Mouse (Mus musculus): Measurements from ENCODE around the gene Taf1c.

The Taf1c gene

GRCm38 (mm10) chr8:119622555-119622954 is 17.5 kb upstream of the Taf1c start:
- DNase-seq: no peak

DNA sequence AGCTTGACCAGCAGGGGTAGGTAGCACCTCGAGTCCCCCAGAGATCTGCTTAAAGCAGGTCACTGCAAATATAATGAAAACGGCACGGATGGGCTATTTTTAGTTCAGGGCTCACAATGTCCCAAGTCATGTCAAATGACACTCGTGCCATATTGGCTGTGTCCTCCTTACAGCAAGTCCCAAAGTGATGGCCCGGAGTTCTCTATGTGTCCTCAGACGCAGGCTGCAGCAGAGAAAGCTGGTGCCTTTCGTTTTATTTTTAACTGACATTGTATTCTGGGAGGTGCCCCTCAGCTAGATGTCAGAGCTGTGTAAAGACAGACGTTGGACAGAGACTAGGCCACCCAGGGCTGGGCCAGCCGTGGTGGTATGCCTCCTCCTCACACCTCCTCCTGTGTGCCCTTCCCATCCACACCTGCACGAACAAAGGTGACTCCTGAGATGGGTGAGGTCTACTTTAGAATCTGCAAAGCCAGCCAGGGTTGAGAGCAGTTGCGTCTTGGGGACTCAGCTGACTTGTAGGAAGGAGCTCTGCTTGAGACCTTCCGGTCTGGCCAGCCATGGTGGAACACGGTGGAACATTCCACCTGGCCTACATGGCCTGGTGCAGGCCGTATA is 15.9 kb upstream of the Taf1c start:
- DNase-seq: no peak

GRCm38 (mm10) chr8:119620116-119620840 is 15.3 kb upstream of the Taf1c start:
- no peak for DNase-seq

DNA sequence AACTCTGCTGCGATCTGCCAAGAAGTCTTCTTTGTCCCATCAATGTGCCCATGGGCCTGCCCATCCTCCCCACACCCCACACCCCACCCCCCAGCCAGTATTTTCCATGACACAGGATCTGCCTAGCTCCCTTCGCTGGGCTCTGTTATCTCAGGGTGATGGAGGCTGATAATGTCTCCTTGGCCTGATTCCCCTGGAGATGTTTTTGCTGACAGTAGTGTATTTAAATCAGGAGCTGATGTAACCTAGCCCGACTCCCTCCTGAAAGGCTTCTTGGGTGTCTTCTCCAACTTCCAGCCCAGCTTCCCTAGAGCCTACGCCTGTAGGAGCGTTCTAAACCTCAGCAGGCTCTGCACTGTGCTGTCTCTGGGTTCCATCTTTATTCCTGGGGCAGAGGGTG is 13.9 kb upstream of the Taf1c start:
- no peak for DNase-seq

GRCm38 (mm10) chr8:119617586-119617985 is 12.6 kb upstream of the Taf1c start:
- no peak for DNase-seq

DNA sequence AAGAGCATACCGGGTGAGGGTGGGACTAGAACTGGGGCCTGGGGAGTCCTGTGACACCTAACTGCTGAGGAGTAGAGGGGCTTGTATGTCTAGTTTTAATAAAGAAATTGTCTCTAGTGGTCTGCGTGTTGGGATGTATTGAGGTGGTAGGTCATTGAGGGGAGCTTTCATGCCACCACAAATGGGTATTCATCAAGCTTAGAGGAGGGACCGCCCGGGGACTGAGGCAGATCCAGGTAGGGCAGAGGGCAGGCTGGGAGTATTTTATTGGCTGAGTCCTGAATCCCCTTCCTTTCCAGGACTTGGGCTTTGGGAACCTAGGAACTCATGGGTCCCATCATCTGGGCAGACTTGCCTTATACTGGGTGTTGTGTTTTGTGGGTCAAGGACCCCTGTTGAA is 11.8 kb upstream of the Taf1c start:
- DNase-seq: no peak

DNA sequence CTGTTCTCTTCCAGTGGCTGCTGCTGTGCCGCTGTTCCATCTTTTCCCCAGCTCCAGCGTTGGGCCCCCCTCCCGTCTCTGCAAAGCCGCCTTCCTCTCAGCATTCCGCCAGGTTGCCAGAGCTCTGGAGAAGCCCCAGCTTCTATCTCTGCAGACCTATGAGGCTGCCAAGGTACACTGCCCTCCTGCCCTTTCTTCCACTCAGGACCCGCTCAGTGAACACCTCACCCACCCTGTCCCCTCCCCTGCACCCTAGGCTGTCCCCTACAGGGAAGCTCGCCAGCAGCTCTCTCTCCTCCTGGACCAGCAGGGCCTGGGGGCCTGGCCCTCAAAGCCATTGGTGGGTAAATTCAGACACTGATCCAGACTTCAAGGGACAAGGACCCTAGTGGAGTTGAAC is 11.3 kb upstream of the Taf1c start:
- DNase-seq: no peak

DNA sequence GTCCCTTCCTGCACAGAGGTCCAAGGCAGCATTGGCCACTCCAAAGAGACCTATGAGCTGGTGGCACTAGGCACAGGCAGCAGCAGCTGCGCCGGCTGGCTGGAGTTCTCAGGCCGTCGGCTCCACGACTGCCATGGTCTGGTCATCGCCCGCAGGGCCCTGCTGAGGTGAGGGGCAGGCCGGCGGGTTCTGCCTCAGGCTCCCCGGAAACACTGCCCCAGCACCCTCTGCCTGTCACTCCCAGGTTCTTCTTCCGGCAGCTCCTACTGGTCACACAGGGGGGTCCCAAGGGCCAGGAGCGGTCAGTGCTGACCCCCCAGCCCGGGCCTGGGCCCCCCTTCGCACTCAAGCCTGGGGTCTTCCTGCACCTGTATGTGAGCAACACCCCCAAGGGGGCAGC is 10.1 kb upstream of the Taf1c start:
- DNase-seq: no peak

DNA sequence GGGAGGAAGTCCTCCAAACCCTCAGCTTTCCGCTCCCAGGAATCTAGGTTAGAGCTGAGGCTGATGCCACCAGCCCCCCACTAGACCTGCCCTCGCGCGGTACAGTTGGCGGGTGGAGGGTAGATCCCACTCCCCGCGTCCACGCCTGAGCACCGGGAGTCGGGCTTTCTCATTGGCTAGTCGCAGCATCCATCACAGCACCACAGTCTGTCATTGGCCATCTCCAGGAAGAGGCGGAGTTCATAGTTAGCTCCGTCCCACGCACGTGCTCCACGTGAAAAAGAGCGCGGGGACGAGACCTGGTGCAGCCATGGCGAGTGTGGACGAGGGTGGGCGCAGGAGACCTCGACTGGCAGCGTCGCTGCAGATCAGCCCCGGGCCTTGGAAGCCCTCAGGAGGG is 7.4 kb upstream of the Taf1c start, which contains the start of gene Adad2:
Adad2 (plus strand) TSS at position 277 of the 400 bp plus-strand sequence.
- DNase-seq: no peak

GRCm38 (mm10) chr8:119606224-119606623 is 1.2 kb upstream of the Taf1c start:
- DNase-seq: no peak

GRCm38 (mm10) chr8:119604398-119604803 is 621 bp downstream of the Taf1c start:
- no peak for DNase-seq

DNA sequence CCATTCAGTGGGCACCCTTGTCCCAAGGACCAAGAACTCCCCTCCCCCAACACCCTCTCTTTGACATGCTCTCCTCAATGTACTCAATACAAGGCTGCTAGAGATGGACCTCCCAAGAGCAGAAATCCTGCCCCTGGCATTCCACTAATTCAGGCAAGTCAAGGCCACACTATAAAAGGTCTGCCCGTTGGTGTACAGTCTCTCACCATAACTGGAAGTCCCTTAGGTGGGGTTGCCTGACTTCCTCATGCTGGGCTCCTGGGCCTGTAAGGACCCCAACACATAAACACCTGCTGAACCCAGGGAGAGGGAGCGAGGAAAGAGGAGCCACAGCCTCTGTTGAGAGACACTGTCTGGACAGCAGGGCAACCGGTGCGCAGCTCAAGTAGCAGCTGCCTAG is 1.3 kb downstream of the Taf1c start:
- DNase-seq: no peak

- no peak for DNase-seq
These were observed 13.6 kb downstream of the Taf1c start for GRCm38 (mm10) chr8:119591456-119591855.

DNA sequence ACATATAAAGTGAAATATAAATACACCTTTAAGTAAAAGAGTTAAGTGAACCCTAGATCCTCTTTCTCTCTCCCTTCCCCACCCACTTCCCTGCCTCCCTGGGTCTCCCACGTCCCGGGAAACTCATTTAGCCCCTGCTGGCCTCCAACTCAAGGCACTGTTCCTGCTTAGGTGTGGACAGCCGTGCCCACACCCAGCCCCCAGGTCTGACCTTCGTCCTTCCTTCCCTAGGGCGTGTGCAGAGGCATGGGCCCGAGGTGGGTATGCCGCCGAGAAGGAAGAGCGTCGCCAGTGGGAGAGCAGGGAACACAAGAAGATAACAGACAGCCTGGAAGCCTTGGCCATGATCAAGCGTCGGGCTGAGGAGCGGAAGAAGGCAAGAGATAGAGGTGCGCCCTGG is 14.7 kb downstream of the Taf1c start:
- DNase-seq: no peak

DNA sequence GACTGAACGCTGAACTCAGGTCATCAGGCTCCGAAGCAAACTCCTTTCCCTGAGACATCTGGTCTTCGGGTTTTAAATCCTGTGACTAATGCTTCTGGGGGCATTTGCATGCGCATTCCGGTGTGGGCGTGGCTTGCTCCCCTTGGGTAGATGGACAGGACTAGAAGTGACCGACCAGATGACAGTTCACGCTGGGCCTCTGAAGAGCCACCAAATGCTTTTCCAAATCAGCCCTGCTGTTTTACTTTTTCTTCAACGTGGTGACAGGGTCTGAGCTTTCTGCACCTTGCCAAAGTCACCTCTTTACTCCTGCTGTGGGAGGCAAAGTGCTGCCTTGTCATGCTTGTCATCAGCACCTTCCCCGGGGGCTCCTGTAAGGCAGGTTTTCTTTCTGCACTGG is 16.2 kb downstream of the Taf1c start:
- no peak for DNase-seq

DNA sequence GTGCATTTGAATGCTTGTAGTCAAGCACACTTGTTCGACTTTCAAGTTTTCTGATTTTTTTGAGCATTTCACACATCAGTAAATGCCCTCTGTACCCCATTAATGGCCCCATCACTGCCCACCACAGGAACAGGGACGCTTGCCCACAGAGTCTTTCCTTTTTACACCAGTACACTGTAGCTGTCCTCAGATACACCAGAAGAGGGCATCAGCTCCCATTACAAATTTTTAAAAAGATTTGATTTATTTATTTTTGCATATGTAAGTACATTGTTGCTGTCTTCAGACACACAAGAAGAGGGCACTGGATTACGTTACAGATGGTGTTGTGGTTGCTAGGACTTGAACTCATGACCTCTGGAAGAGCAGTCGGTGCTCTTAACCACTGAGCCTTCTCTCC is 16.7 kb downstream of the Taf1c start:
- DNase-seq: no peak

DNA sequence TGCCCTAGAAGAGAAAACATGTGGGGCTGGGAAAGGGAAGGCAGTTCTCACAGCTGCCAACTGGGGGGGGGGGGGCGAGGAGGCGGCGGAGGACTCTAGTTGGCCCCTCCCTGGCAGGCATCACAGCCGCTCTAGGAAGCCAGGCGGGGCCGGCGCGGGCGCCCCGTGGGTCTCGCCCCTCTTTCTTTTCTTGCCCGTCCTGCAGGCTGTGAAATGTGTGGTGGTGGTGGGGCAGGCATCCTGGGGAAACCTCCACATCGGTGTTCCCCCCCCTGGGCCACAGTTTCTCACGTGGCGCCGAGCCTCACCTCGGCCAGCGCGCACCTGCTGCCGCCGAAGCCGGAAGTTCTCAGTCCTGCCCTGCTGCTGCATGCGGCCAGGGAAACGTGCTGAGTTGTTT is 19.1 kb downstream of the Taf1c start:
- no peak for DNase-seq

GRCm38 (mm10) chr8:119580441-119581161 is 24.4 kb downstream of the Taf1c start:
- no peak for DNase-seq

GRCm38 (mm10) chr8:119579096-119579495 is 25.9 kb downstream of the Taf1c start:
- DNase-seq: no peak

GRCm38 (mm10) chr8:119575366-119575726 is 29.7 kb downstream of the Taf1c start:
- no peak for DNase-seq

GRCm38 (mm10) chr8:119574437-119575365 is 30.3 kb downstream of the Taf1c start, which contains the start of the genes Hsdl1 and Dnaaf1:
Gene Hsdl1, minus strand, starts transcription at chr8:119575183.
Gene Dnaaf1, plus strand, starts transcription at chr8:119575235.
- DNase-seq: peak; percentile 96 to 97

DNA sequence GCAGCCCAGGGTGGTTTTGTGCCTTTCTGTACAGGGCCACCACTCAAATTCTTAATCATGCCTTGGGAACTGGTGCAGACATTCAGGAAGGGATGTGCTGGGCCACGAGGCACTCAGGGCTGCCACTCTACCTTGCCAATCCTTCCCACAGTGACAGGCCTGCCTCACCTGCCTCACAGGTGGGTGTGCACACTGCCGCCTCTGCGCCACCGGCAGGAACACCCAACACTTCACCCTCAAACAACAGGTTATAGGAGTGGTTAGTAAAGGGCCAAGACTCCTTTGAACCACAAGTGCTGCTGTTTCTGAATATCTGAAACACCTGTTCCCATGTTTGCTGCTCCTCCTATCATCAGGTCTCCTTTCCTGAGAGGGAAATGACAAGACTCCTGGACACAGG is 32.6 kb downstream of the Taf1c start:
- peak; percentile 18 to 57 for DNase-seq

DNA sequence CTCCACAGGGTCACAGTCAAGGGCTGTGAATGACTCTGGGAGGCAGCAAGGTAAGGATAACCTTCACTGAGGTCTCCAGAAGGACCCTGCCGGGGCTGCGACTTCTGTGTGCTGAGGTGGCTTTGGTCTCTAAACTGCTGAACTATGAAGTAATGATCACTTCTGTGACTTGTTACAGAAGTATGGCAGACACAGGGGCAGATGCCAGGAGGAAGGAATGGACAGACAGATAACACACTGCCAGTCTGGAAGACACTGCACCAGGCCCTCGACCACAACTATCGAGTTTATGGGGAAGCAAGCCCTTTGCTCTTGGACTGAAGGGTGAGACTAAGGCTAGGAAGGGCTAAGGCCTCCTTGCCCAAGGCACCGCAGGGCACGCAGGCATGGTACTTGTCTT is 33.9 kb downstream of the Taf1c start:
- DNase-seq: no peak

Measured in lung, postnatal 4 days (tissue).